ENCODE assay signal across 10 mouse cellular contexts in genomic region chr15:83756742-83757141, GRCm38 (mm10). TPM values are rescaled to one million over a fixed set of nuclear protein-coding genes. Genes with fewer than 3 reads are reported as not detected.
DNase-seq lines count a peak whose midpoint lies in the region; ATAC-seq lines count a peak whose summit lies in the region.
"Had no signal": no experiment of that assay in that cellular context is flagged by ENCODE, and none has a peak within 500 bp of the region (broad histone marks: within the 10 kb centered on the region; RNA-seq: fewer than 3 reads in every experiment).

No protein-coding gene starts in this region.

- H3K9ac ChIP-seq in liver, embryonic 12.5 days: no peak overlapping the region
- no peak overlapping the region for H3K9ac ChIP-seq in limb, embryonic 15.5 days

- no peak for ATAC-seq in liver, embryonic 12.5 days
- 0 out of 2 replicates have a peak, but pooled peaks have one; percentile 16 for ATAC-seq in limb, embryonic 15.5 days (ENCODE audit: insufficient number of reproducible peaks, low FRiP score, low TSS enrichment, low read depth)

- no peak overlapping the region for H3K4me3 ChIP-seq in liver, embryonic 12.5 days
- H3K4me3 ChIP-seq in limb, embryonic 15.5 days: no peak overlapping the region
- H3K4me3 ChIP-seq: myocyte had no signal

- DNase-seq in cerebellum, postnatal 14 days: peak; percentile 58 to 76
- no peak for DNase-seq in cerebellum, adult 11-12 months
- DNase-seq in liver (peak; percentile 25), NIH3T3 (ENCODE audit: low read depth) (peak; percentile 55)
- DNase-seq in left cerebral cortex, adult 8-10 months (ENCODE audit: low spot score in 2 of 2): no peak
- DNase-seq in layer of hippocampus, adult 9-10 months (ENCODE audit: low spot score): no peak

- H3K36me3 ChIP-seq in liver, embryonic 12.5 days: no peaks in the 10 kb centered on the region
- no peaks in the 10 kb centered on the region for H3K36me3 ChIP-seq in limb, embryonic 15.5 days

- 17% methylated on average over 9 of the region's 9 CpGs for WGBS in liver, embryonic 12.5 days (ENCODE audit: insufficient replicate concordance)
- WGBS in limb, embryonic 15.5 days: 23% methylated on average over 9 of the region's 9 CpGs

- no peak overlapping the region for H3K27ac ChIP-seq in liver, embryonic 12.5 days
- H3K27ac ChIP-seq in limb, embryonic 15.5 days: no peak overlapping the region

- no peaks in the 10 kb centered on the region; the same call in 1 of the 2 replicates for H3K9me3 ChIP-seq in liver, embryonic 12.5 days (replicated peaks)
- no peaks in the 10 kb centered on the region for H3K9me3 ChIP-seq in limb, embryonic 15.5 days

- H3K4me1 ChIP-seq in liver, embryonic 12.5 days: no peaks in the 10 kb centered on the region
- H3K4me1 ChIP-seq in limb, embryonic 15.5 days: 0 out of 2 replicates have a peak, but pooled peaks cover 4% of the 10 kb centered on the region

- H3K27me3 ChIP-seq in liver, embryonic 12.5 days (replicated peaks): 0 out of 2 replicates have a peak, but pooled peaks cover 5% of the 10 kb centered on the region
- peaks cover 7% of the 10 kb centered on the region; the same call in 1 of the 2 replicates for H3K27me3 ChIP-seq in limb, embryonic 15.5 days

- no peak overlapping the region for H3K4me2 ChIP-seq in liver, embryonic 12.5 days
- H3K4me2 ChIP-seq in limb, embryonic 15.5 days: no peak overlapping the region

RNA-seq across cellular contexts. Expression of gene Mpped1, which starts 22.5 kb away (rescaled TPM):
- 0.10 and 0.11 TPM in 2 replicates for polyA plus RNA-seq in liver, embryonic 12.5 days (2016; fragmentation: Nextera tagmentation; extraction: Ambion mirVana)
- 8.0 and 9.2 TPM in 2 replicates for polyA plus RNA-seq in limb, embryonic 15.5 days (2015; fragmentation: Nextera tagmentation; extraction: Ambion mirVana)
- 100 to 1,000 TPM; 172 to 194 (median 178) TPM for total RNA-seq in left cerebral cortex, adult 8-10 months (2022)
- total RNA-seq: hematopoietic stem cell, adult 5-6 weeks had no signal
- polyA plus RNA-seq: myocyte had no signal

RNA-seq across cellular contexts. Expression of gene Scube1, which starts 31.9 kb away (rescaled TPM):
- polyA plus RNA-seq in liver, embryonic 12.5 days (2016; fragmentation: Nextera tagmentation; extraction: Ambion mirVana): 0.50 and 0.72 TPM in 2 replicates
- polyA plus RNA-seq in limb, embryonic 15.5 days (2015; fragmentation: Nextera tagmentation; extraction: Ambion mirVana): 7.1 and 9.7 TPM in 2 replicates
- 10 to 100 TPM; 44.7 to 51.8 (median 45.4) TPM for total RNA-seq in left cerebral cortex, adult 8-10 months (2022)
- total RNA-seq: hematopoietic stem cell, adult 5-6 weeks had no signal
- polyA plus RNA-seq: myocyte had no signal

Comparison
In these comparisons a context has a peak if more than half of its experiments do, and no peak if none do; other contexts are left out.
1. DNase-seq: peak in cerebellum, postnatal 14 days (2 of 2), liver (single experiment) and NIH3T3 (single experiment); none in cerebellum, adult 11-12 months (single experiment), left cerebral cortex, adult 8-10 months (0 of 2) and layer of hippocampus, adult 9-10 months (single experiment).